Mouse (Mus musculus) left cerebral cortex, adult 18-20 months (tissue): Measurements from ENCODE around the gene Cdc45. TPM values are rescaled to one million over a fixed set of nuclear protein-coding genes. Genes with fewer than 3 reads are reported as not detected.
A peak's percentile ranks its signal among the peaks of the same experiment; 100 is the strongest.
"Not testable (repeated sequence)": the region's sequence is repeated elsewhere in the genome, so short reads cannot be mapped to it uniquely, and the experiment has no call there.

Source experiments
- DNase-seq, 2 experiments: peaks; one replicate each; pipeline ENCODE4 v3.0.0; 2021 to 2022; ENCODE audit warnings: low spot score in 2 of 2, mixed read lengths in 1 of 2
- long read RNA-seq, 2 experiments: library from polyadenylated mRNA; stranded (forward); transcript quantifications; one replicate each; pipeline ENCODE4 v2.0.0; 2021
- total RNA-seq, 2 experiments: library from RNA; stranded (reverse); gene quantifications; 2 replicates each; pipeline ENCODE4 v1.2.3; 2021

Gene Cdc45
- total RNA-seq: 1 to 10 TPM in 1 of 2 experiments, under 1 TPM in 1; 0.77 to 2.0 TPM
- long read RNA-seq, experiment 1, partial matches to known transcripts: 2 of 3 reads
- long read RNA-seq, experiment 1, other reads (novel, unspliced or antisense): 1 of 3 reads
- long read RNA-seq, experiment 2, partial matches to known transcripts: 1 of 1 reads
- long read RNA-seq, experiment 2, other reads (novel, unspliced or antisense): 0 of 1 reads

GRCm38 (mm10) chr16:18811468-18812384 is at the start of gene Cdc45, which contains the start of gene Ufd1:
Cdc45 (minus strand) TSS chr16:18811987.
Ufd1 (plus strand) TSS chr16:18811779.
- peak; percentile 79 to 86 for DNase-seq

- DNase-seq: no peak
These were observed 48.4 kb upstream of the Cdc45 start for GRCm38 (mm10) chr16:18860186-18860585.

GRCm38 (mm10) chr16:18858551-18858950 is 46.8 kb upstream of the Cdc45 start:
- DNase-seq: peak in 1 of 2 experiments; percentile 37

GRCm38 (mm10) chr16:18849521-18850190 is 37.9 kb upstream of the Cdc45 start:
- not testable (repeated sequence) for DNase-seq

GRCm38 (mm10) chr16:18846301-18846820 is 34.6 kb upstream of the Cdc45 start:
- no peak for DNase-seq

GRCm38 (mm10) chr16:18838346-18838745 is 26.6 kb upstream of the Cdc45 start:
- no peak for DNase-seq

GRCm38 (mm10) chr16:18836468-18837208 is 24.9 kb upstream of the Cdc45 start, which contains the start of the genes 2510002D24Rik and Gm28539:
2510002D24Rik (plus strand) TSS chr16:18836578.
Gm28539 (plus strand) TSS chr16:18836584.
- peak; percentile 94 to 96 for DNase-seq

GRCm38 (mm10) chr16:18836073-18836467 is 24.3 kb upstream of the Cdc45 start:
- no peak for DNase-seq

GRCm38 (mm10) chr16:18833486-18833885 is 21.7 kb upstream of the Cdc45 start:
- no peak for DNase-seq

GRCm38 (mm10) chr16:18829102-18829501 is 17.3 kb upstream of the Cdc45 start:
- no peak for DNase-seq

GRCm38 (mm10) chr16:18828630-18829029 is 16.8 kb upstream of the Cdc45 start:
- no peak for DNase-seq

- DNase-seq: peak; percentile 9 to 21
These were observed 11.1 kb upstream of the Cdc45 start for GRCm38 (mm10) chr16:18822925-18823324.

- no peak for DNase-seq
These were observed 10.6 kb upstream of the Cdc45 start for GRCm38 (mm10) chr16:18822356-18822755.

GRCm38 (mm10) chr16:18812385-18812910 is 661 bp upstream of the Cdc45 start:
- DNase-seq: no peak

GRCm38 (mm10) chr16:18811032-18811431 is 755 bp downstream of the Cdc45 start:
- DNase-seq: no peak

GRCm38 (mm10) chr16:18809001-18809400 is 2.8 kb downstream of the Cdc45 start:
- DNase-seq: no peak

GRCm38 (mm10) chr16:18805746-18806145 is 6.0 kb downstream of the Cdc45 start:
- DNase-seq: no peak

GRCm38 (mm10) chr16:18798841-18799240 is 12.9 kb downstream of the Cdc45 start:
- peak; percentile 72 for DNase-seq

- DNase-seq: no peak
These were observed 13.6 kb downstream of the Cdc45 start for GRCm38 (mm10) chr16:18798151-18798550.

GRCm38 (mm10) chr16:18796645-18797044 is 15.1 kb downstream of the Cdc45 start:
- DNase-seq: no peak
